Mouse (Mus musculus): Measurements from ENCODE around the gene Galnt7.

The Galnt7 gene

DNA sequence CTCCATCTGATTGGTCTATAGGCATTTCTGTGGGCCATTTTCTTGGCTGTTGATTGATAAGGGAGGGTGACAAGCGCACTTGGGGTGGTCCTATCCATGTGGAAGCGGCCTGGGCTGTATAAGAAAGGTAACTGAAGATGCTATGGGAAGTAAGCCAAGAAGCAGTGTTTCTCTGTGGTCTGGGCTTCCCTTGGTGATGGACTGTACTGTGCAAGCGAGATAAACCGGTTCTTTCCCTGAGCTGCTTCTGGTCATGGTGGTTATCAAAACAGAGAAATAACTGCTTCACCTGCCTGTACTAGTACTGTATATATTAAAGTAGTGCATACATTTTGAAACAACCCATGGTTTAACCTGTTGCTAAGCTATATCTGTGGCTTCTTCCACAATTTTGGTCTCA lies 161.0 kb downstream of the Galnt7 start:
- no peak for DNase-seq (ENCODE audit: low spot score)

GRCm38 (mm10) chr8:57489896-57490295 lies 162.9 kb downstream of the Galnt7 start:
- DNase-seq (ENCODE audit: low spot score), result no peak

- DNase-seq (ENCODE audit: low spot score), result no peak
Observed at GRCm38 (mm10) chr8:57489366-57489765, 163.5 kb downstream of the Galnt7 start.

- DNase-seq (ENCODE audit: low spot score), result peak; percentile 57
Observed at GRCm38 (mm10) chr8:57488312-57488765, 164.5 kb downstream of the Galnt7 start.

DNA sequence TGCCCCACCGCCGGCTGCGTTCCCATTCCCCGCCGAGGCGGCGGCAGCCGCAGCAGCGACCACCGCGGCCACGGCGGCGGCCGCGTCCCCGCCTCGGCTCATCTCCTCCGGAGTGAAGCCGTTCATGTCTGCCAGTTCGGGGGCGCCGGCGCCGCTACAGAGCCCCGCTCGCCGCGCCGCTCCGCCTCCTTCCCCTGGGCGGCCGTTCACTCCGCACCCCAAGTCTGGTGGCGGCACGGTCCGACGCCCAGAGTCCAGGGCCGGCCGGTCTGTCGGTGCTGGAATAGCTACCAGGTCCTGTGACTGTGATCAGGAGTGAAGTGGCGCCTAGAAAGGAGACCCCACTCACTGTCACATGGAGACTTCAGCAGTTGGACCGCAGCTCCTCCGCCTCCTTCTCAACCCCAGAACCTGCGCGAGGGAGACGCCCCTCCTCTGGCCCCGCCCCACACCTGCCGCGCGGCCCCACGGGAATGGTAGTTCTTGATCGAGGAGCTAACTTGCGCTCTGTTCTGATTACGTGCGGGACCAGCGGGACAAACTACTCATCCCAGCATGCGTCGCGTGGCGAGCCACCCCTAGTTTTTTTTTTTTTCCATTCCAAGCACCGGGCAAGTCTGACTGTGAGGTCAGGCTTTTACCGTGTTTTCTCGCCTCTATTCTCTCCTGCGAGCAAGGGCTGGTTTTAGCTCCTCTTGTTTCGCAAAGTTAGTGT lies 165.2 kb downstream of the Galnt7 start, which contains the start of gene Sap30:
Gene Sap30, minus strand, starts transcription at position 420 of the 715 bp plus-strand sequence.
- DNase-seq (ENCODE audit: low spot score), result peak; percentile 97

DNA sequence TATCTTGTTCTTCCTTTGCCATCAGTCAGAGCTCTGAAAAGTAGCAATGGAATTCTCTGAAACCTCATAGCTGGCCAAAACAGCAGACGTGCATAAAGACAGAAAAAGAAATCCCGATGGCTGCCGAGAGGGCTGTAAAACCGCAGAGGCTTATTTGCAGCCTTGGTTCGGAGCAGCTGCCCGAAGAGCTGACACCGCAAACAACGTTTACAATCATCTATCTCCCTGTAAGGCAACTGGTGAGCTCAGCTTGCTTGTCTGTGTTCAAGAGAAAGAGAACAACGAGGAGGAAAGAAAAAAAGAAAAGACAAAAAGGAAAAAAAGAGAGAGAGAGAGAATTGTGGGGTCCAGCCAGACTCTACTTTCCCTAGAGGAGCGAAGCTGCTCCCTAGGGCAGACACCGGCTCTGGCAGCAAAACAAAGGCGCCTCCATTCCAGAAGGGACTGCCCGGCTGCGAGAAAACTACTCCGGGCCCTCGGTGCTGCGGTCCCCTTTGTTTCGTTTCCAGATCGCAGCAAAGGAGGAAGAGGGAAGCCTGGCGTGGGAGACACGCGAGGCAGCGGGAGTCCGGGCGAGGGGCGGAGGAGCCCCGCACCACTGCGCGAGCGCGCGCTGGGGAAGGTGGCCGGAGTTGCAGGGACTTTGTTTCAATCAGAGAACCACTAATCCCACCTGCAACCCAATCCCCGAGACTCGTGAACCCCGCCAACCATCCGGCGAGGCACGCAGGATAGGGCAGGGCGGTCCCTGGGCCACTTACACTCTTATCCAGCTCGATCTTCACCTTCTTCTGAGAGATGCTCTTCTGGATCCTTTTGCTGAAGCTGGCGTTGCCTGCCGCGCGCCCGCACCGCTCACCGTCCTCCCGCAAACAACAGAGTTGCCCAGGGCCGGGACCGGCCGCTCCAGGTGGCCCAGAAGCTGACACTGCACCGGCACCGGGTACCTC lies 166.1 kb downstream of the Galnt7 start:
- DNase-seq (ENCODE audit: low spot score), result peak; percentile 58

DNA sequence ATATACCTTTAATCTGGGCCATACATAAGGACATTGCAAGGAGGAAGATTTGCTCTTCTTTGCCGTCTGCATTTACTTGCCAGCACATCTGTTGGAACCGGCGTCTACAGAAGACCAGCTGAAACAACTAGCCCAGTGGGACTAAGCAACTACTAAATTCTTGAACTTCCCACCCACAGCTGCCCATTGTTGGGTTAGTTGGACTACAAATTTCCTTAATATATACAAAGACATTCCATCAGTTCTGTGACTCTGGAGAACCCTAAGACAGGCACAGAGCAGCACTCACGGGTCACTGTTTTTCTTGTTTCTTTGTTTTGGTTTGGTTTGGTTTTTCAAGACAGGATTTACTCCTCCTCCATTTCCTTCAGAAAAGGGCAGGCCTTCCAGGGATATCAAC lies 172.2 kb downstream of the Galnt7 start:
- DNase-seq (ENCODE audit: low spot score), result no peak

DNA sequence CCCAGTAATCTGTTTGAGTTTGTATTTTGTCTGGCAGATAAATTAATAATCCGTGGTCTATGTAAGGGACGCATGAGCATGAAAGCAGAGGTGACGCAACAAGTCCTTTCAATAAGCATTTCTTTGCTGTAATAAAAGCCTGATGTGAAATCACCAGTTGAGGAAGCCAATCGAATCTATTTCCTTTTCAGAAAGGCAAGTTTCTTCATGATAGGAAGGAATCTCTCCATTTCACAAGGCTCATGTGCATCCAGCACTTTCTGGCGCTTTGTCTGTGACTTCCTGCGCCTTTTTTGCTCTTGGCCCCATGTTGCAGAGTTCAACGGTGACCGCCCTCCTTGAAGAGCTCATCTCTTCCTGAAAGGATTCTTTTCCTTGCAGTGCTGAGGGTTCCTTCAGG lies 173.1 kb downstream of the Galnt7 start:
- DNase-seq (ENCODE audit: low spot score), result no peak

DNA sequence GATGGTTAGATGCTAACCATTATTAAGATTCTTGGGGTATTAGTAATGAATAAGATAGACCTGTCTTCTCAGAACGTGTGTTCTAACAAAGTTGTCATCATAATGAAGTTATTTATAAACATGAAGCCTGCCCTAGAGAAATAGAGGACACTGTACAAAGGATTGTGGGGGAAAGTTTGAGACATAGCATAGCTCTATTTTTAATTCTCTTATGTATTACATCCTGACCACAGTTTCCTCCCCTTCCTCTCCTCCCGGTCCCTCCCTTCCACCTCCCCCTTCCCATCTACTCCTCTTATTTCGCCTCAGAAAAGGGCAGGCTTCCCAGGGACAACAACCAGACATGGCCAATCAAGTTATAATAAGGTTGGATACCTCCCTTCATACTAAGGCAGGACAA lies 174.4 kb downstream of the Galnt7 start:
- DNase-seq (ENCODE audit: low spot score), result no peak
